Mouse (Mus musculus) spleen, adult 2 months (tissue): ENCODE data around the gene Myoz1.

Experiments
- CTCF ChIP-seq: fragments of 200-500 bp; IDR thresholded peaks from 2 replicates; pipeline ENCODE4 v1.5.1; 2011; ENCODE audit warnings: mild to moderate bottlenecking, inconsistent platforms; ENCODE audit not compliant: insufficient read depth, insufficient read length, insufficient replicate concordance; ENCODE audit errors: extremely low read depth
- POLR2A ChIP-seq: fragments of 200-500 bp; IDR thresholded peaks from 2 replicates; pipeline ENCODE4 v1.6.1; 2011; ENCODE audit warnings: low read depth, low read length, inconsistent platforms

DNA sequence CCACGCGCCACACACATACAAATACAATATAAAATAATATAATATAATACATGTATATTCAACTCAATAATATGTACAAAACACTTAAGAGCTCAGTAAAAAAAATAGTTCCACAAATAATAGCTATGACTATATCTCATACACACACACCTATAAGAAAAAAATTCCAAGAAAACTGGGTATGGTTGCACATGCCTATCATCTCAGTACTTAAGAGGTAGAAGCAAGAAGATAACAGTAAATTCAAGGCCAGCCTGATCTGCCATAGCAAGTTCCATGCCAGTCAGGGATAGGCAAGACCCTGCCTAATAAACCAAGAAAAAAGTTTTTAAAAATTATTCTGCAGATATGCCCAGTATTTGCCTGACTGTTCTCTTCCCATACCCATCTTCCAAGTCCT, 41.3 kb downstream of the Myoz1 start:
- no peak for TF ChIP-seq CTCF
- no peak for TF ChIP-seq POLR2A
